Mouse (Mus musculus): ENCODE data around the gene Rabl3. TPM values are rescaled to one million over a fixed set of nuclear protein-coding genes. Genes with fewer than 3 reads are reported as not detected.

Rabl3 gene
- total and polyA plus RNA-seq, 3 experiments = 7.3 to 13.5 TPM; not detected in 1

GRCm38 (mm10) chr16:37539611-37540580 is at the start of gene Rabl3, which contains the start of gene Gtf2e1 (continued):
- TF ChIP-seq CTCF (IDR thresholded peaks at IDR 0.05 in 2 of 3, conservative IDR thresholded peaks at IDR 0.05 in 1 of 3; ENCODE audit: control insufficient read depth in 1 of 3, insufficient read depth in 1 of 3, low read depth in 2 of 3, low read length in 3 of 3, poor library complexity in 1 of 3, severe bottlenecking in 1 of 3) (no peak), MYB (IDR thresholded peaks at IDR 0.05; ENCODE audit: low read depth, low read length) (no peak), CHD2 (IDR thresholded peaks at IDR 0.05; ENCODE audit: low read length) (no peak; the same call in 1 of the 2 replicates), RAD21 (IDR thresholded peaks at IDR 0.05; ENCODE audit: low read depth, low read length) (no peak), ELF1 (IDR thresholded peaks at IDR 0.05; ENCODE audit: low read depth, low read length) (peak; percentile 85), POLR2A (IDR thresholded peaks at IDR 0.05; ENCODE audit: control insufficient read depth in 1 of 2, insufficient read depth in 1 of 2, low read depth in 1 of 2, low read length in 2 of 2, poor library complexity in 1 of 2) (peak; percentile 68 to 95; a peak in 2 of 4 replicates)

- Histone ChIP-seq H3K9me3 (replicated peaks; ENCODE audit: insufficient read depth, low read length) (no peaks in the 10 kb centered on the region), H3K9ac (ENCODE audit: control insufficient read depth, low read depth, low read length, poor library complexity, severe bottlenecking) (no peak overlapping the region), H3K36me3 (ENCODE audit: control insufficient read depth in 1 of 2, insufficient read depth in 2 of 2, low read length in 2 of 2) (no peaks in the 10 kb centered on the region), H3K27ac (ENCODE audit: control insufficient read depth, low read depth, low read length) (no peak overlapping the region), H3K27me3 (ENCODE audit: control insufficient read depth in 1 of 2, insufficient read depth in 2 of 2, low read length in 2 of 2) (no peaks in the 10 kb centered on the region; a peak in 1 of 4 replicates), H3K4me3 (ENCODE audit: control insufficient read depth in 1 of 2, insufficient read depth in 1 of 2, low read depth in 2 of 2, low read length in 2 of 2) (no peak overlapping the region), H3K79me2 (ENCODE audit: control insufficient read depth, insufficient read depth, low read length, poor library complexity) (no peaks in the 10 kb centered on the region), H3K4me1 (ENCODE audit: control insufficient read depth in 1 of 2, insufficient read depth in 2 of 2, low read length in 2 of 2) (no peaks in the 10 kb centered on the region)
- no peak for DNase-seq (ENCODE audit: low read depth, low spot score)
- TF ChIP-seq MAZ (IDR thresholded peaks at IDR 0.05; ENCODE audit: low read depth, low read length) (no peak), MXI1 (IDR thresholded peaks at IDR 0.05; ENCODE audit: low read depth, low read length) (no peak), ZC3H11A (IDR thresholded peaks at IDR 0.05; ENCODE audit: low read depth, low read length) (no peak), MYB (IDR thresholded peaks at IDR 0.05; ENCODE audit: low read depth, low read length) (no peak), SMC3 (IDR thresholded peaks at IDR 0.05; ENCODE audit: low read depth, low read length) (no peak)
Measured at GRCm38 (mm10) chr16:37495017-37495416, 44.7 kb upstream of the Rabl3 start.

- TF ChIP-seq USF1 (IDR thresholded peaks at IDR 0.05; ENCODE audit: low read depth, low read length) (no peak), MAZ (IDR thresholded peaks at IDR 0.05; ENCODE audit: low read depth, low read length) (no peak), CTCF (IDR thresholded peaks at IDR 0.05 in 2 of 3, conservative IDR thresholded peaks at IDR 0.05 in 1 of 3; ENCODE audit: control insufficient read depth in 1 of 3, insufficient read depth in 1 of 3, low read depth in 2 of 3, low read length in 3 of 3, poor library complexity in 1 of 3, severe bottlenecking in 1 of 3) (no peak), CHD2 (IDR thresholded peaks at IDR 0.05; ENCODE audit: low read length) (no peak), MEF2A (IDR thresholded peaks at IDR 0.05; ENCODE audit: extremely low read depth, insufficient replicate concordance, low read depth, low read length, poor library complexity, severe bottlenecking) (no peak), ZNF384 (IDR thresholded peaks at IDR 0.05; ENCODE audit: low read depth, low read length) (no peak), SMC3 (IDR thresholded peaks at IDR 0.05; ENCODE audit: low read depth, low read length) (no peak), NELFE (IDR thresholded peaks at IDR 0.05; ENCODE audit: low read depth, low read length) (no peak), NRF1 (IDR thresholded peaks at IDR 0.05; ENCODE audit: insufficient read depth, low read depth, low read length, poor library complexity, severe bottlenecking) (no peak), MAFK (IDR thresholded peaks at IDR 0.05; ENCODE audit: borderline replicate concordance, low read depth, low read length) (no peak), ZC3H11A (IDR thresholded peaks at IDR 0.05; ENCODE audit: low read depth, low read length) (no peak), ETS1 (IDR thresholded peaks at IDR 0.05; ENCODE audit: low read depth, low read length) (no peak), E2F4 (IDR thresholded peaks at IDR 0.05; ENCODE audit: borderline replicate concordance, low read depth, low read length) (no peak), MYC (IDR thresholded peaks at IDR 0.05; ENCODE audit: low read depth, low read length) (no peak)
- no peak overlapping the region for H3K27ac ChIP-seq (ENCODE audit: control insufficient read depth, low read depth, low read length)
- no peaks in the 10 kb centered on the region for H3K79me2 ChIP-seq (ENCODE audit: control insufficient read depth, insufficient read depth, low read length, poor library complexity)
- H3K4me3 ChIP-seq (ENCODE audit: control insufficient read depth in 1 of 2, insufficient read depth in 1 of 2, low read depth in 2 of 2, low read length in 2 of 2) = no peak overlapping the region
- H3K4me1 ChIP-seq (ENCODE audit: control insufficient read depth in 1 of 2, insufficient read depth in 2 of 2, low read length in 2 of 2) = no peaks in the 10 kb centered on the region
- no peaks in the 10 kb centered on the region for H3K36me3 ChIP-seq (ENCODE audit: control insufficient read depth in 1 of 2, insufficient read depth in 2 of 2, low read length in 2 of 2)
- H3K9ac ChIP-seq (ENCODE audit: control insufficient read depth, low read depth, low read length, poor library complexity, severe bottlenecking) = no peak overlapping the region
- H3K27me3 ChIP-seq (ENCODE audit: control insufficient read depth in 1 of 2, insufficient read depth in 2 of 2, low read length in 2 of 2) = no peaks in the 10 kb centered on the region
- H3K9me3 ChIP-seq (replicated peaks; ENCODE audit: insufficient read depth, low read length) = no peaks in the 10 kb centered on the region
- DNase-seq (ENCODE audit: low read depth, low spot score) = no peak
Measured at GRCm38 (mm10) chr16:37498581-37498980, 41.1 kb upstream of the Rabl3 start.

Measured in MEL (cell line).